Mouse (Mus musculus) myocyte (in vitro differentiated cells): ENCODE measurements around the gene Phf7.

Experiments used
- CEBPB ChIP-seq: IDR thresholded peaks from 2 replicates; pipeline ENCODE4 v1.6.1; 2011; ENCODE audit warnings: mild to moderate bottlenecking, moderate library complexity; ENCODE audit not compliant: poor library complexity, insufficient read depth, severe bottlenecking
- E2F4 ChIP-seq: IDR thresholded peaks from one replicate; pipeline ENCODE4 v1.6.1; 2011; ENCODE audit warnings: mild to moderate bottlenecking, control low read depth, moderate library complexity; ENCODE audit not compliant: insufficient read depth
- MAX ChIP-seq: IDR thresholded peaks from one replicate; pipeline ENCODE4 v1.6.1; 2011; ENCODE audit warnings: low read depth, mild to moderate bottlenecking, control low read depth
- MYOD1 ChIP-seq, 3 experiments: IDR thresholded peaks; one replicate each; pipeline ENCODE4 v1.6.1; 2011; ENCODE audit warnings: control low read depth in 2 of 3, low read depth in 2 of 3, mild to moderate bottlenecking in 2 of 3, moderate library complexity in 1 of 3; ENCODE audit not compliant: insufficient read length in 2 of 3, control insufficient read depth in 1 of 3
- MYOG ChIP-seq, 3 experiments: IDR thresholded peaks; one replicate each; pipeline ENCODE4 v1.6.1; 2011; ENCODE audit warnings: control low read depth in 2 of 3, low read depth in 2 of 3, mild to moderate bottlenecking in 2 of 3; ENCODE audit not compliant: insufficient read length in 2 of 3, control insufficient read depth in 1 of 3, insufficient read depth in 1 of 3
- POLR2A ChIP-seq: IDR thresholded peaks from one replicate; pipeline ENCODE4 v1.6.1; 2011; ENCODE audit warnings: low read depth, mild to moderate bottlenecking, control low read depth, moderate library complexity; ENCODE audit not compliant: insufficient read length
- POLR2AphosphoS2 ChIP-seq: IDR thresholded peaks from one replicate; pipeline ENCODE4 v1.6.1; 2011; ENCODE audit warnings: low read depth, control low read depth; ENCODE audit not compliant: insufficient read length
- REST ChIP-seq: IDR thresholded peaks from one replicate; pipeline ENCODE4 v1.6.1; 2011; ENCODE audit warnings: mild to moderate bottlenecking, control low read depth, moderate library complexity; ENCODE audit not compliant: insufficient read depth, insufficient read length
- SRF ChIP-seq: IDR thresholded peaks from one replicate; pipeline ENCODE4 v1.6.1; 2011; ENCODE audit warnings: low read depth; ENCODE audit not compliant: control insufficient read depth, insufficient read length
- TCF12 ChIP-seq: IDR thresholded peaks from one replicate; pipeline ENCODE4 v1.6.1; 2011; ENCODE audit warnings: mild to moderate bottlenecking, control low read depth; ENCODE audit not compliant: poor library complexity, insufficient read depth, severe bottlenecking
- USF1 ChIP-seq: IDR thresholded peaks from one replicate; pipeline ENCODE4 v1.6.1; 2011; ENCODE audit warnings: low read depth, mild to moderate bottlenecking, control low read depth, moderate library complexity

GRCm38 (mm10) chr14:31252091-31252490 is 974 bp upstream of the Phf7 start:
- TF ChIP-seq POLR2A (no peak), POLR2AphosphoS2 (no peak), E2F4 (no peak), REST (no peak), MYOD1 (IDR thresholded peaks at IDR 0.05; ENCODE audit: control insufficient read depth in 1 of 3, insufficient read length in 2 of 3, low read depth in 2 of 3) (no peak), USF1 (no peak), TCF12 (no peak), SRF (no peak), MAX (no peak), CEBPB (no peak), MYOG (IDR thresholded peaks at IDR 0.05; ENCODE audit: control insufficient read depth in 1 of 3, insufficient read depth in 1 of 3, insufficient read length in 2 of 3, low read depth in 2 of 3) (no peak)
